Mouse (Mus musculus): ENCODE data around the gene Kif14.

GRCm38 (mm10) chr1:136525818-136526217 is 59.7 kb downstream of the Kif14 start:
- TF ChIP-seq CTCF (IDR thresholded peaks at IDR 0.05; ENCODE audit: low read depth) (no peak), EP300 (IDR thresholded peaks at IDR 0.05; ENCODE audit: low read depth) (no peak)

Measured in heart, postnatal 0 days (tissue).